Mouse (Mus musculus) embryonic facial prominence, embryonic 13.5 days (tissue): ENCODE data around the gene Elf1. TPM values are rescaled to one million over a fixed set of nuclear protein-coding genes. Genes with fewer than 3 reads are reported as not detected.

Experiments
- ATAC-seq: fragments of 200-750 bp; cut with Nextera tagmentation; 2 replicates; pipeline ENCODE4 v1.8.0; 2017; ENCODE audit warnings: low read depth; ENCODE audit not compliant: insufficient number of reproducible peaks, insufficient read depth, low FRiP score, low TSS enrichment
- H3K27ac ChIP-seq: fragments of 300-500 bp; sonication (generic); 2 replicates; pipeline ENCODE4 v1.5.1; 2015; ENCODE audit warnings: moderate library complexity, mild to moderate bottlenecking, inconsistent platforms
- H3K27me3 ChIP-seq: fragments of 300-500 bp; sonication (generic); 2 replicates; pipeline ENCODE4 v1.6.1; 2015; ENCODE audit warnings: mild to moderate bottlenecking, inconsistent platforms
- H3K36me3 ChIP-seq: fragments of 300-500 bp; sonication (generic); 2 replicates; pipeline ENCODE4 v1.6.1; 2015; ENCODE audit warnings: mild to moderate bottlenecking, inconsistent platforms
- H3K4me1 ChIP-seq: fragments of 300-500 bp; sonication (generic); 2 replicates; pipeline ENCODE4 v1.6.1; 2015; ENCODE audit warnings: inconsistent platforms
- H3K4me2 ChIP-seq: fragments of 300-500 bp; sonication (generic); 2 replicates; pipeline ENCODE4 v1.6.1; 2015; ENCODE audit warnings: moderate library complexity, mild to moderate bottlenecking, inconsistent platforms
- H3K4me3 ChIP-seq: fragments of 300-500 bp; sonication (generic); 2 replicates; pipeline ENCODE4 v1.5.1; 2015; ENCODE audit warnings: mild to moderate bottlenecking, inconsistent platforms
- H3K9ac ChIP-seq: fragments of 300-500 bp; sonication (generic); 2 replicates; pipeline ENCODE4 v1.6.1; 2015; ENCODE audit warnings: mild to moderate bottlenecking, inconsistent platforms
- H3K9me3 ChIP-seq: fragments of 300-500 bp; sonication (generic); 2 replicates; pipeline ENCODE4 v1.6.1; 2016; ENCODE audit warnings: inconsistent platforms
- WGBS: fragments of 180-500 bp; shearing (Covaris S2); methylation state at CpG from one replicate; pipeline ENCODE4 v1.1.7; 2015; ENCODE audit warnings: mixed read lengths; 5-methylcytosine and 5-hydroxymethylcytosine counted together
- polyA plus RNA-seq: library from polyadenylated mRNA; unstranded; fragments of >200 nt; fragmentation: Nextera tagmentation; extraction: Ambion mirVana; gene quantifications from 2 replicates; pipeline ENCODE4 v1.2.1, GENCODE M21; 2015

The Elf1 gene
- polyA plus RNA-seq, 1 experiment from 2014 or later, result 13.1 TPM

GRCm38 (mm10) chr14:79537463-79537862, 56.5 kb downstream of the Elf1 start:
- Histone ChIP-seq H3K4me3 (no peak overlapping the region), H3K36me3 (no peaks in the 10 kb centered on the region), H3K4me1 (peaks cover 4% of the 10 kb centered on the region; the same call in 1 of the 2 replicates), H3K27ac (no peak overlapping the region), H3K9me3 (no peaks in the 10 kb centered on the region), H3K27me3 (no peaks in the 10 kb centered on the region), H3K4me2 (no peak overlapping the region), H3K9ac (no peak overlapping the region)
- 77% methylated on average over 5 of the region's 5 CpGs for WGBS
- ATAC-seq, result no peak

GRCm38 (mm10) chr14:79537921-79538320, 56.9 kb downstream of the Elf1 start:
- Histone ChIP-seq H3K9ac (no peak overlapping the region), H3K4me1 (peaks cover 4% of the 10 kb centered on the region; the same call in 1 of the 2 replicates), H3K27ac (no peak overlapping the region), H3K4me2 (no peak overlapping the region), H3K4me3 (no peak overlapping the region), H3K27me3 (no peaks in the 10 kb centered on the region), H3K36me3 (no peaks in the 10 kb centered on the region), H3K9me3 (no peaks in the 10 kb centered on the region)
- no peak for ATAC-seq

- H3K4me3 ChIP-seq, result no peak overlapping the region
- ATAC-seq, result no peak
- no peaks in the 10 kb centered on the region for H3K4me1 ChIP-seq
- no peak overlapping the region for H3K9ac ChIP-seq
- H3K27ac ChIP-seq, result no peak overlapping the region
- H3K9me3 ChIP-seq, result no peaks in the 10 kb centered on the region
- no peak overlapping the region for H3K4me2 ChIP-seq
- no peaks in the 10 kb centered on the region for H3K27me3 ChIP-seq
- no peaks in the 10 kb centered on the region for H3K36me3 ChIP-seq
Measured at GRCm38 (mm10) chr14:79541606-79542005, 60.6 kb downstream of the Elf1 start.

- 63% methylated on average over 7 of the region's 7 CpGs for WGBS
Measured at GRCm38 (mm10) chr14:79549343-79549742, 68.3 kb downstream of the Elf1 start.

GRCm38 (mm10) chr14:79551929-79552328, 70.9 kb downstream of the Elf1 start:
- 86% methylated on average over 2 of the region's 2 CpGs for WGBS
- no peak overlapping the region for H3K9ac ChIP-seq
- no peak overlapping the region for H3K27ac ChIP-seq
- no peak for ATAC-seq
- H3K4me3 ChIP-seq, result no peak overlapping the region
- no peak overlapping the region for H3K4me2 ChIP-seq
- no peaks in the 10 kb centered on the region for H3K9me3 ChIP-seq
- H3K4me1 ChIP-seq, result no peaks in the 10 kb centered on the region
- H3K27me3 ChIP-seq, result no peaks in the 10 kb centered on the region
- H3K36me3 ChIP-seq, result peaks cover 6% of the 10 kb centered on the region; the same call in 1 of the 2 replicates

More at GRCm38 (mm10) chr14:79549343-79549742, 68.3 kb downstream of the Elf1 start:
- H3K27me3 ChIP-seq, result no peaks in the 10 kb centered on the region
- H3K9ac ChIP-seq, result no peak overlapping the region
- no peak for ATAC-seq
- no peaks in the 10 kb centered on the region for H3K4me1 ChIP-seq
- H3K36me3 ChIP-seq, result peaks cover 6% of the 10 kb centered on the region; the same call in 1 of the 2 replicates
- no peaks in the 10 kb centered on the region for H3K9me3 ChIP-seq
- no peak overlapping the region for H3K4me3 ChIP-seq
- H3K4me2 ChIP-seq, result no peak overlapping the region
- H3K27ac ChIP-seq, result peak overlapping the region; percentile 22

- ATAC-seq, result no peak
- H3K9ac ChIP-seq, result no peak overlapping the region
- no peaks in the 10 kb centered on the region for H3K9me3 ChIP-seq
- no peaks in the 10 kb centered on the region for H3K4me1 ChIP-seq
- H3K27me3 ChIP-seq, result no peaks in the 10 kb centered on the region
- peaks cover 6% of the 10 kb centered on the region; the same call in 1 of the 2 replicates for H3K36me3 ChIP-seq
- WGBS, result 67% methylated on average over 1 of the region's 1 CpGs
- H3K4me3 ChIP-seq, result no peak overlapping the region
- H3K27ac ChIP-seq, result no peak overlapping the region
- no peak overlapping the region for H3K4me2 ChIP-seq
Measured at GRCm38 (mm10) chr14:79552854-79553253, 71.9 kb downstream of the Elf1 start.

GRCm38 (mm10) chr14:79557796-79558195, 76.8 kb downstream of the Elf1 start:
- ATAC-seq, result no peak
- 83% methylated on average over 1 of the region's 1 CpGs for WGBS

GRCm38 (mm10) chr14:79562745-79563144, 81.8 kb downstream of the Elf1 start:
- Histone ChIP-seq H3K36me3 (peaks cover 23% of the 10 kb centered on the region), H3K27me3 (no peaks in the 10 kb centered on the region), H3K4me2 (no peak overlapping the region), H3K4me1 (0 out of 2 replicates have a peak, but pooled peaks cover 6% of the 10 kb centered on the region), H3K9me3 (no peaks in the 10 kb centered on the region), H3K9ac (no peak overlapping the region), H3K4me3 (no peak overlapping the region), H3K27ac (no peak overlapping the region)
- WGBS, result 18% methylated on average over 5 of the region's 5 CpGs
- ATAC-seq, result no peak

More at GRCm38 (mm10) chr14:79557796-79558195, 76.8 kb downstream of the Elf1 start:
- Histone ChIP-seq H3K4me3 (no peak overlapping the region), H3K4me2 (no peak overlapping the region), H3K27ac (no peak overlapping the region), H3K36me3 (peaks cover 20% of the 10 kb centered on the region), H3K9ac (no peak overlapping the region), H3K27me3 (no peaks in the 10 kb centered on the region), H3K4me1 (0 out of 2 replicates have a peak, but pooled peaks cover 6% of the 10 kb centered on the region), H3K9me3 (no peaks in the 10 kb centered on the region)

GRCm38 (mm10) chr14:79564784-79565183, 83.8 kb downstream of the Elf1 start:
- 69% methylated on average over 6 of the region's 6 CpGs for WGBS
- 0 out of 2 replicates have a peak, but pooled peaks cover under 1% of the 10 kb centered on the region for H3K4me1 ChIP-seq
- H3K36me3 ChIP-seq, result peaks cover 34% of the 10 kb centered on the region
- no peaks in the 10 kb centered on the region for H3K27me3 ChIP-seq
- H3K9ac ChIP-seq, result no peak overlapping the region
- no peak overlapping the region for H3K27ac ChIP-seq
- no peaks in the 10 kb centered on the region for H3K9me3 ChIP-seq
- no peak overlapping the region for H3K4me3 ChIP-seq
- no peak overlapping the region for H3K4me2 ChIP-seq
- no peak for ATAC-seq

GRCm38 (mm10) chr14:79573482-79574191, 92.6 kb downstream of the Elf1 start:
- Histone ChIP-seq H3K4me2 (no peak overlapping the region), H3K36me3 (peaks cover 32% of the 10 kb centered on the region), H3K9me3 (no peaks in the 10 kb centered on the region), H3K4me1 (no peaks in the 10 kb centered on the region), H3K27ac (no peak overlapping the region), H3K9ac (no peak overlapping the region), H3K4me3 (no peak overlapping the region), H3K27me3 (no peaks in the 10 kb centered on the region)
- ATAC-seq, result no peak
- WGBS, result 89% methylated on average over 13 of the region's 13 CpGs

- no peak for ATAC-seq
Measured at GRCm38 (mm10) chr14:79574361-79574760, 93.4 kb downstream of the Elf1 start.

GRCm38 (mm10) chr14:79583526-79584245, 102.7 kb downstream of the Elf1 start:
- H3K36me3 ChIP-seq, result peaks cover 18% of the 10 kb centered on the region
- no peaks in the 10 kb centered on the region for H3K9me3 ChIP-seq
- no peak overlapping the region for H3K4me2 ChIP-seq
- no peak overlapping the region for H3K4me3 ChIP-seq
- WGBS, result 75% methylated on average over 5 of the region's 5 CpGs
- no peak overlapping the region for H3K9ac ChIP-seq
- H3K4me1 ChIP-seq, result peaks cover 11% of the 10 kb centered on the region
- no peak for ATAC-seq
- H3K27ac ChIP-seq, result no peak overlapping the region
- H3K27me3 ChIP-seq, result no peaks in the 10 kb centered on the region

More at GRCm38 (mm10) chr14:79574361-79574760, 93.4 kb downstream of the Elf1 start:
- no peak overlapping the region for H3K4me2 ChIP-seq
- H3K27me3 ChIP-seq, result no peaks in the 10 kb centered on the region
- H3K4me3 ChIP-seq, result no peak overlapping the region
- no peaks in the 10 kb centered on the region for H3K4me1 ChIP-seq
- H3K9me3 ChIP-seq, result no peaks in the 10 kb centered on the region
- 67% methylated on average over 1 of the region's 1 CpGs for WGBS
- no peak overlapping the region for H3K27ac ChIP-seq
- peaks cover 31% of the 10 kb centered on the region for H3K36me3 ChIP-seq
- no peak overlapping the region for H3K9ac ChIP-seq
